Comparison of ENCODE assay signal across 14 mouse cellular contexts in genomic region chr19:47512794-47513617, GRCm38 (mm10). TPM values are rescaled to one million over a fixed set of nuclear protein-coding genes. Genes with fewer than 3 reads are reported as not detected.
DNase-seq lines count a peak whose midpoint lies in the region; ATAC-seq lines count a peak whose summit lies in the region.
"Had no signal": no experiment of that assay in that cellular context is flagged by ENCODE, and none has a peak within 500 bp of the region (broad histone marks: within the 10 kb centered on the region; RNA-seq: fewer than 3 reads in every experiment).

No protein-coding gene starts in this region.

- DNase-seq in heart, embryonic 10.5 days (ENCODE audit: low spot score) = no peak
- no peak for DNase-seq in heart, adult 9 months (ENCODE audit: low spot score in 2 of 2)
- peak; percentile 57 for DNase-seq in kidney, postnatal 10 days
- DNase-seq in lung, postnatal 25 days (ENCODE audit: low spot score) = peak; percentile 59
- DNase-seq in spleen, postnatal 4 days (ENCODE audit: low spot score in 2 of 2) = no peak
- DNase-seq in right cerebral cortex, postnatal 10 days (ENCODE audit: low spot score in 2 of 2) = no peak
- DNase-seq in embryonic facial prominence, embryonic 10.5 days (ENCODE audit: low spot score) = no peak
- DNase-seq: B cell, adult 2 months; cerebellum, adult 11-12 months; right cerebral cortex, postnatal 14 days had no signal

- H3K36me3 ChIP-seq in heart, embryonic 10.5 days = peaks cover 47% of the 10 kb centered on the region
- peaks cover 72% of the 10 kb centered on the region for H3K36me3 ChIP-seq in embryonic facial prominence, embryonic 10.5 days (replicated peaks)

- H3K4me1 ChIP-seq in heart, embryonic 10.5 days = peaks cover 59% of the 10 kb centered on the region
- H3K4me1 ChIP-seq in embryonic facial prominence, embryonic 10.5 days = peaks cover 45% of the 10 kb centered on the region

- peak; percentile 26 for ATAC-seq in activated CD4-positive, CD25-positive, alpha-beta regulatory T cell, adult 4 months
- ATAC-seq: Patski had no signal

- H3K4me3 ChIP-seq in heart, embryonic 10.5 days = no peak overlapping the region
- H3K4me3 ChIP-seq in embryonic facial prominence, embryonic 10.5 days = no peak overlapping the region
- H3K4me3 ChIP-seq: forebrain, embryonic 10.5 days; neural tube, embryonic 13.5 days had no signal

- H3K9me3 ChIP-seq in heart, embryonic 10.5 days = no peaks in the 10 kb centered on the region
- H3K9me3 ChIP-seq in embryonic facial prominence, embryonic 10.5 days = no peaks in the 10 kb centered on the region
- H3K9me3 ChIP-seq: forebrain, embryonic 10.5 days; neural tube, embryonic 13.5 days had no signal

- peak overlapping the region; percentile 42 for H3K27ac ChIP-seq in heart, embryonic 10.5 days
- no peak overlapping the region for H3K27ac ChIP-seq in embryonic facial prominence, embryonic 10.5 days (replicated peaks)
- H3K27ac ChIP-seq: forebrain, embryonic 10.5 days had no signal

- WGBS in heart, embryonic 10.5 days = 74% methylated on average over 21 of the region's 21 CpGs
- WGBS in embryonic facial prominence, embryonic 10.5 days = 85% methylated on average over 21 of the region's 21 CpGs

- no peaks in the 10 kb centered on the region for H3K27me3 ChIP-seq in heart, embryonic 10.5 days (ENCODE audit: insufficient read depth, poor library complexity, severe bottlenecking)
- no peaks in the 10 kb centered on the region for H3K27me3 ChIP-seq in embryonic facial prominence, embryonic 10.5 days (replicated peaks; ENCODE audit: low read depth, poor library complexity, severe bottlenecking)
- H3K27me3 ChIP-seq: neural tube, embryonic 13.5 days; Patski had no signal

RNA-seq across cellular contexts. Expression of gene Stn1, which starts 24.3 kb away (rescaled TPM):
- 42.2 and 53.8 TPM in 2 replicates for polyA plus RNA-seq in heart, embryonic 10.5 days (2016; fragmentation: Nextera tagmentation; extraction: Ambion mirVana)
- polyA plus RNA-seq in activated CD4-positive, CD25-positive, alpha-beta regulatory T cell, adult 4 months (2017; shearing (Covaris generic)) = 10 to 100 TPM; 29.5 to 38.1 TPM
- polyA plus RNA-seq in embryonic facial prominence, embryonic 10.5 days (2016; fragmentation: Nextera tagmentation; extraction: Ambion mirVana) = 68.3 and 70.6 TPM in 2 replicates

RNA-seq across cellular contexts. Expression of gene Sh3pxd2a, which starts 48.8 kb away (rescaled TPM):
- 3.4 and 3.9 TPM in 2 replicates for polyA plus RNA-seq in heart, embryonic 10.5 days (2016; fragmentation: Nextera tagmentation; extraction: Ambion mirVana)
- polyA plus RNA-seq in activated CD4-positive, CD25-positive, alpha-beta regulatory T cell, adult 4 months (2017; shearing (Covaris generic)) = under 1 TPM; 0.60 to 0.79 TPM
- polyA plus RNA-seq in embryonic facial prominence, embryonic 10.5 days (2016; fragmentation: Nextera tagmentation; extraction: Ambion mirVana) = 2.6 and 2.9 TPM in 2 replicates

Comparison
In these comparisons a context has a peak if more than half of its experiments do, and no peak if none do; other contexts are left out.
1. DNase-seq: peak in kidney, postnatal 10 days (single experiment) and lung, postnatal 25 days (single experiment); none in heart, embryonic 10.5 days (single experiment), heart, adult 9 months (0 of 2), spleen, postnatal 4 days (0 of 2), right cerebral cortex, postnatal 10 days (0 of 2) and embryonic facial prominence, embryonic 10.5 days (single experiment).